Mouse (Mus musculus) layer of hippocampus, postnatal 36 days (tissue): ENCODE data around the gene Ldah. TPM values are rescaled to one million over a fixed set of nuclear protein-coding genes. Genes with fewer than 3 reads are reported as not detected.

Source experiments
- DNase-seq, 2 experiments: peaks; one replicate each; pipeline ENCODE4 v3.0.0; 2022
- total RNA-seq, 2 experiments: library from RNA; stranded (reverse); gene quantifications; 2 replicates each; pipeline ENCODE4 v1.2.3; 2021

Ldah gene
- total RNA-seq, 2 experiments from 2014 or later = 47.1 to 48.1 TPM

GRCm38 (mm10) chr12:8287970-8288369 lies 80.1 kb downstream of the Ldah start:
- DNase-seq = no peak

- no peak for DNase-seq
Measured at GRCm38 (mm10) chr12:8289099-8289498, 81.2 kb downstream of the Ldah start.

GRCm38 (mm10) chr12:8289499-8289898 lies 81.6 kb downstream of the Ldah start:
- DNase-seq = no peak

GRCm38 (mm10) chr12:8291157-8291853 lies 83.4 kb downstream of the Ldah start:
- no peak for DNase-seq

- DNase-seq = no peak
Measured at GRCm38 (mm10) chr12:8295307-8295913, 87.5 kb downstream of the Ldah start.

- no peak for DNase-seq
Measured at GRCm38 (mm10) chr12:8296154-8296553, 88.2 kb downstream of the Ldah start.

GRCm38 (mm10) chr12:8297586-8298214 lies 89.8 kb downstream of the Ldah start:
- DNase-seq = no peak

- no peak for DNase-seq
Measured at GRCm38 (mm10) chr12:8298361-8299142, 90.6 kb downstream of the Ldah start.

GRCm38 (mm10) chr12:8299143-8300110 lies 91.5 kb downstream of the Ldah start:
- no peak for DNase-seq

GRCm38 (mm10) chr12:8300111-8300480 lies 92.2 kb downstream of the Ldah start:
- DNase-seq = no peak

GRCm38 (mm10) chr12:8300521-8300920 lies 92.6 kb downstream of the Ldah start:
- no peak for DNase-seq

- no peak for DNase-seq
Measured at GRCm38 (mm10) chr12:8301011-8301814, 93.3 kb downstream of the Ldah start.

- no peak for DNase-seq
Measured at GRCm38 (mm10) chr12:8301841-8302431, 94.0 kb downstream of the Ldah start, which contains the start of gene Gdf7. TSS of gene Gdf7 (minus strand) at chr12:8301954.

- DNase-seq = no peak
Measured at GRCm38 (mm10) chr12:8305258-8305657, 97.4 kb downstream of the Ldah start.

- peak; percentile 46 to 54 for DNase-seq
Measured at GRCm38 (mm10) chr12:8306432-8306831, 98.5 kb downstream of the Ldah start.

GRCm38 (mm10) chr12:8306910-8307309 lies 99.0 kb downstream of the Ldah start:
- DNase-seq = no peak

GRCm38 (mm10) chr12:8310992-8311391 lies 103.1 kb downstream of the Ldah start:
- DNase-seq = no peak

GRCm38 (mm10) chr12:8312266-8312665 lies 104.4 kb downstream of the Ldah start:
- no peak for DNase-seq

- peak; percentile 81 to 82 for DNase-seq
Measured at GRCm38 (mm10) chr12:8313270-8313771, 105.4 kb downstream of the Ldah start, which contains the start of gene Hs1bp3. TSS of gene Hs1bp3 (plus strand) at chr12:8313432.

- no peak for DNase-seq
Measured at GRCm38 (mm10) chr12:8313773-8314172, 105.9 kb downstream of the Ldah start.
